In genomic region chr12:51195136-51195535, GRCm38 (mm10) we compare ENCODE assay signal across 27 mouse cellular contexts.
DNase-seq lines count a peak whose midpoint lies in the region; ATAC-seq and TF ChIP-seq lines count a peak whose summit lies in the region.
"Had no signal": no experiment of that assay in that cellular context is flagged by ENCODE, and none has a peak within 500 bp of the region (broad histone marks: within the 10 kb centered on the region; RNA-seq: fewer than 3 reads in every experiment).

No protein-coding gene starts in this region.

- H3K4me1 ChIP-seq in lung, postnatal 0 days (ENCODE audit: insufficient read depth, low read depth, low read length): no peaks in the 10 kb centered on the region
- no peaks in the 10 kb centered on the region for H3K4me1 ChIP-seq in stomach, postnatal 0 days (replicated peaks; ENCODE audit: control insufficient read depth, insufficient read depth)
- H3K4me1 ChIP-seq in limb, embryonic 10.5 days: no peaks in the 10 kb centered on the region
- H3K4me1 ChIP-seq: embryonic facial prominence, embryonic 12.5 days; limb, embryonic 15.5 days; liver, embryonic 15.5 days had no signal

- TF ChIP-seq EP300 in lung, postnatal 0 days (IDR thresholded peaks at IDR 0.05): no peak
- TF ChIP-seq EP300 in stomach, postnatal 0 days (optimal IDR thresholded peaks at IDR 0.05): no peak

- no peak for ATAC-seq in lung, postnatal 0 days
- ATAC-seq in stomach, postnatal 0 days (ENCODE audit: low FRiP score, low TSS enrichment): no peak
- ATAC-seq: intestine, postnatal 0 days; Patski had no signal

- no peaks in the 10 kb centered on the region for H3K36me3 ChIP-seq in lung, postnatal 0 days (ENCODE audit: insufficient read depth, low read length)
- no peaks in the 10 kb centered on the region for H3K36me3 ChIP-seq in stomach, postnatal 0 days (ENCODE audit: control insufficient read depth, insufficient read depth, low read length)
- no peaks in the 10 kb centered on the region for H3K36me3 ChIP-seq in limb, embryonic 10.5 days
- H3K36me3 ChIP-seq: embryonic facial prominence, embryonic 12.5 days; G1E; heart, embryonic 13.5 days; hindbrain, embryonic 12.5 days; limb, embryonic 15.5 days; liver, embryonic 15.5 days had no signal

- no peak overlapping the region for H3K27ac ChIP-seq in lung, postnatal 0 days (ENCODE audit: low read length)
- H3K27ac ChIP-seq in stomach, postnatal 0 days (replicated peaks): peak overlapping the region; percentile 63
- no peak overlapping the region for H3K27ac ChIP-seq in limb, embryonic 10.5 days
- H3K27ac ChIP-seq: embryonic facial prominence, embryonic 12.5 days; heart, embryonic 13.5 days; hindbrain, embryonic 12.5 days; limb, embryonic 15.5 days; liver, embryonic 15.5 days had no signal

- H3K9me3 ChIP-seq in lung, postnatal 0 days (ENCODE audit: low read length): no peaks in the 10 kb centered on the region
- H3K9me3 ChIP-seq in stomach, postnatal 0 days (ENCODE audit: control insufficient read depth, low read length): no peaks in the 10 kb centered on the region
- no peaks in the 10 kb centered on the region for H3K9me3 ChIP-seq in limb, embryonic 10.5 days (replicated peaks)
- H3K9me3 ChIP-seq: embryonic facial prominence, embryonic 12.5 days; G1E; heart, embryonic 13.5 days; hindbrain, embryonic 12.5 days; limb, embryonic 15.5 days; liver, embryonic 15.5 days had no signal

- H3K27me3 ChIP-seq in lung, postnatal 0 days (replicated peaks; ENCODE audit: insufficient read depth, low read length): no peaks in the 10 kb centered on the region
- H3K27me3 ChIP-seq in stomach, postnatal 0 days (ENCODE audit: control insufficient read depth, insufficient read depth, low read length): no peaks in the 10 kb centered on the region
- H3K27me3 ChIP-seq in limb, embryonic 10.5 days (ENCODE audit: low read depth, poor library complexity, severe bottlenecking): no peaks in the 10 kb centered on the region
- H3K27me3 ChIP-seq: CH12.LX; embryonic facial prominence, embryonic 12.5 days; heart, embryonic 13.5 days; hindbrain, embryonic 12.5 days; limb, embryonic 15.5 days; liver, embryonic 15.5 days had no signal

- TF ChIP-seq CTCF in lung, postnatal 0 days (IDR thresholded peaks at IDR 0.05): no peak
- no peak for TF ChIP-seq CTCF in stomach, postnatal 0 days (IDR thresholded peaks at IDR 0.05; ENCODE audit: low read depth)

- intact Hi-C loops in gastrocnemius, postnatal 36 days (cut with DNase I): no loop called here
- intact Hi-C loops in gastrocnemius, postnatal 14 days (cut with DNase I; ENCODE audit: low total_unique reads): no loop called here

- H3K4me2 ChIP-seq in lung, postnatal 0 days (replicated peaks; ENCODE audit: low read depth, low read length): no peak overlapping the region
- no peak overlapping the region for H3K4me2 ChIP-seq in stomach, postnatal 0 days (replicated peaks; ENCODE audit: low read depth)
- H3K4me2 ChIP-seq: embryonic facial prominence, embryonic 12.5 days; heart, embryonic 13.5 days; hindbrain, embryonic 12.5 days; limb, embryonic 15.5 days; liver, embryonic 15.5 days had no signal

- peak; percentile 43 for DNase-seq in gastrocnemius, adult 18-20 months (ENCODE audit: low spot score)
- no peak for DNase-seq in gastrocnemius, postnatal 36 days
- DNase-seq in lung, postnatal 0 days (ENCODE audit: low spot score): peak; percentile 8
- no peak for DNase-seq in lung, postnatal 14 days
- peak; percentile 4 for DNase-seq in gastrocnemius, postnatal 14 days
- no peak for DNase-seq in stomach, postnatal 0 days (ENCODE audit: low spot score)
- no peak for DNase-seq in limb, embryonic 10.5 days (ENCODE audit: low spot score)
- DNase-seq: adrenal gland, adult 8-10 months; B cell, adult 2 months; cerebellum, adult 18-20 months; cerebellum, postnatal 14 days; heart, adult 18-20 months; kidney, postnatal 25 days; midbrain, embryonic 14.5 days; right cerebral cortex, postnatal 14 days; spleen, adult 18-20 months; thymus, adult 18-20 months; thymus, postnatal 36 days had no signal

- H3K4me3 ChIP-seq in lung, postnatal 0 days (ENCODE audit: low read depth, low read length): no peak overlapping the region
- H3K4me3 ChIP-seq in stomach, postnatal 0 days (ENCODE audit: low read depth, low read length): no peak overlapping the region
- H3K4me3 ChIP-seq in limb, embryonic 10.5 days: no peak overlapping the region
- H3K4me3 ChIP-seq: embryonic facial prominence, embryonic 12.5 days; heart, embryonic 13.5 days; hindbrain, embryonic 12.5 days; limb, embryonic 15.5 days; liver, embryonic 15.5 days had no signal

- no peak overlapping the region for H3K9ac ChIP-seq in lung, postnatal 0 days (replicated peaks; ENCODE audit: low read depth)
- no peak overlapping the region for H3K9ac ChIP-seq in stomach, postnatal 0 days (ENCODE audit: low read length)
- H3K9ac ChIP-seq: embryonic facial prominence, embryonic 12.5 days; heart, embryonic 13.5 days; hindbrain, embryonic 12.5 days; limb, embryonic 15.5 days; liver, embryonic 15.5 days had no signal

- 54% methylated on average over 8 of the region's 8 CpGs for WGBS in lung, postnatal 0 days
- 50% methylated on average over 8 of the region's 8 CpGs for WGBS in stomach, postnatal 0 days
- 87% methylated on average over 8 of the region's 8 CpGs for WGBS in limb, embryonic 10.5 days

Comparison
In these comparisons a context has a peak if more than half of its experiments do, and no peak if none do; other contexts are left out.
1. DNase-seq: peak in gastrocnemius, adult 18-20 months (single experiment), lung, postnatal 0 days (single experiment) and gastrocnemius, postnatal 14 days (single experiment); none in gastrocnemius, postnatal 36 days (0 of 2), lung, postnatal 14 days (single experiment), stomach, postnatal 0 days (single experiment) and limb, embryonic 10.5 days (single experiment).